Mouse (Mus musculus): ENCODE measurements at regions not wholly inside any gene's neighbourhood (a gene's known extent, or its start where the extent isn't known, plus 50 kb on each side); places are given as distances from the start of the nearest gene placed in this dataset. TPM values are rescaled to one million over a fixed set of nuclear protein-coding genes. Genes with fewer than 3 reads are reported as not detected.
A peak's percentile ranks its signal among the peaks of the same experiment; 100 is the strongest.

DNA sequence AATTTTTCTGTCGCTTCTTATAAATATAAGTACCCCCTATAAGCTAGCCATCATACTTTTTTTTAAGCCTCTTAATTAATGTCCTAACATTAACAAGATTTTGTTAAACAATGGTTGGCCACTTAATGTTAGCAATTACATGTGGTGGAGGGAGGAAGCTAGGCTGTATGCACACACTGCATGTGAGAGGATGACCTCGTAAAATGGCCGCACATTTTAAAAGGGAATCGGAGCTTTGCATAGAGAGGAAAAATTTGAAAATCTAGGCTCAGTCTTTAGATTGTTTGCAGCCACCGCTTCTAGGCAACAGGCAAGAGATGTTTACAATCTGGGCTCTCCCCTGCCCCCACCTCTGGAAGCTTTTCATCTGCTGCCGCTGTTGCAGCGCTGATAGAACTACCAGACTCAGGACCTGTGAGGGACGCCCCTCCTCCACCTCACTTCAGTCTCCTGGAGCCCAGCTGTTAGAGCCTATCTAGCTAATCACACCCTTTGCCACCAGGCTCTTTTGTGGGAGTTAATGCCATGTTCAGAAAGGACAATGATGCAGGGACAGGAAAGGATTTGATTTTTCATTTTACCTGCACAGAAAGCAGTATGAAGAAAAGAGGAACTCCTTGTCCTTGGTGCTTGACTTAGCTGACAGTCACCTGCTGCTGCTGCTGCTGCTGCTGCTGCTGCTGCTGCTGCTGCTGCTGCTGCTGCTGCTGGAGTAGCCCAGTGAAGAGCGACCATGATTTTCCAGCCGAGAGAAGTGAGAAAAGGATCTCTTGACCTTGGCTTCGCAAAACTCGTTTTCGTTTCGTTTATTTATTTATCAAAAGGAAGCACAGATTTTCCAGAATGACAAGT is 89.7 kb upstream of the Cxxc4 start:
- DNase-seq (ENCODE audit: low spot score) (peak; percentile 40), ATAC-seq (peak; percentile 56)
- Histone ChIP-seq H3K4me1 (ENCODE audit: insufficient read depth, low read depth, low read length) (no peaks in the 10 kb centered on the region), H3K36me3 (ENCODE audit: insufficient read depth, low read length) (no peaks in the 10 kb centered on the region), H3K4me3 (ENCODE audit: low read depth, low read length) (peak overlapping the region; percentile 6; the same call in 1 of the 2 replicates), H3K4me2 (replicated peaks; ENCODE audit: low read depth, low read length) (peak overlapping the region; percentile 48), H3K9ac (replicated peaks; ENCODE audit: low read depth) (no peak overlapping the region), H3K9me3 (ENCODE audit: low read length) (no peaks in the 10 kb centered on the region), H3K27ac (ENCODE audit: low read length) (no peak overlapping the region), H3K27me3 (replicated peaks; ENCODE audit: insufficient read depth, low read length) (no peaks in the 10 kb centered on the region)
- WGBS, result 11% methylated on average over 14 of the region's 14 CpGs
- TF ChIP-seq CTCF (IDR thresholded peaks at IDR 0.05), result no peak
- TF ChIP-seq EP300 (IDR thresholded peaks at IDR 0.05), result no peak

DNA sequence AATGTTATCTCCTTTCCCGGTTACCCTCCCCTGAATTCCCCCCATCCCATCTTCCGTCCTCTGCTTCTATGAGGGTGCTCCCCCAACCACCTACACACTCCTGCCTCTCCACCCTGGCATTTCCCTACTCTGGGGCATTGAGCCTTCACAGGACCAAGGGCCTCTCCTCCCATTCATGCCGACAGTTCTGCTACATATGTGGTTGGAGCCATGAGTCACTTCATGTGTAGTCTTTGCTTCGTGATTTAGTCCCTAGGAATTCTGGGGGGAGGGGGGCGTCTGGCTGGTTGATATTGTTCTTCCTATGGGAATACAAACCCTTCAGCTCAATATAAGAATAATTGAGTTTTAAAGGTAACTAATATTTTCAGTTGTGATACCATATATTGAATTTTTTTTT is 74.0 kb upstream of the Cxxc4 start:
- no peak for DNase-seq (ENCODE audit: low spot score)
- no peak for ATAC-seq
- Histone ChIP-seq H3K27me3 (replicated peaks; ENCODE audit: insufficient read depth, low read length) (no peaks in the 10 kb centered on the region), H3K4me3 (ENCODE audit: low read depth, low read length) (no peak overlapping the region), H3K9ac (replicated peaks; ENCODE audit: low read depth) (no peak overlapping the region), H3K4me2 (replicated peaks; ENCODE audit: low read depth, low read length) (no peak overlapping the region), H3K36me3 (ENCODE audit: insufficient read depth, low read length) (no peaks in the 10 kb centered on the region), H3K9me3 (ENCODE audit: low read length) (no peaks in the 10 kb centered on the region), H3K27ac (ENCODE audit: low read length) (no peak overlapping the region), H3K4me1 (ENCODE audit: insufficient read depth, low read depth, low read length) (no peaks in the 10 kb centered on the region)
- no peak for TF ChIP-seq EP300 (IDR thresholded peaks at IDR 0.05)
- TF ChIP-seq CTCF (IDR thresholded peaks at IDR 0.05), result no peak
- WGBS, result 82% methylated on average over 5 of the region's 5 CpGs

DNA sequence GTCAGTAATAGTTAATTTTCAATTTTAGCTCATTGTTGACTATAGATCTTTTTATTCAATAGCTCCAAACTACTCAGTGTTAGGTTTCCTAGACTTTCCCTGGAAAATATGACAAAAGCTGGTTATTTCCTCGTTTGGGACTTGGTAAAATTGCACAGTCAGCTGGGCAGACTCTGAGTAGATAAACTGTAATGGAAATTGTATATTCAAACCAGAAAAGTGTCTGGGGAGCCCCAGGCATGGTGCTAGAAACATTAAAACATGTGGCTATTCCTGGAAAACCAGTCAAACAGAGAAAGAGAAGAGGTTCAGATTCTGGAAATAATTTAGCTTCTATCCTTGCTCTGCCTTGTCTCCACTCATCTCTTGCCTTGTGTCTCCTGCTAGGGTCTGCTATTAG is 66.4 kb upstream of the Cxxc4 start:
- TF ChIP-seq EP300 (IDR thresholded peaks at IDR 0.05), result no peak
- TF ChIP-seq CTCF (IDR thresholded peaks at IDR 0.05), result no peak
- WGBS, result 19% methylated on average over 1 of the region's 1 CpGs
- H3K27me3 ChIP-seq (replicated peaks; ENCODE audit: insufficient read depth, low read length), result no peaks in the 10 kb centered on the region
- no peaks in the 10 kb centered on the region for H3K9me3 ChIP-seq (ENCODE audit: low read length)
- H3K9ac ChIP-seq (replicated peaks; ENCODE audit: low read depth), result no peak overlapping the region
- DNase-seq (ENCODE audit: low spot score) (no peak), ATAC-seq (no peak)
- no peak overlapping the region for H3K27ac ChIP-seq (ENCODE audit: low read length)
- no peak overlapping the region for H3K4me3 ChIP-seq (ENCODE audit: low read depth, low read length)
- no peak overlapping the region for H3K4me2 ChIP-seq (replicated peaks; ENCODE audit: low read depth, low read length)
- no peaks in the 10 kb centered on the region for H3K36me3 ChIP-seq (ENCODE audit: insufficient read depth, low read length)
- no peaks in the 10 kb centered on the region for H3K4me1 ChIP-seq (ENCODE audit: insufficient read depth, low read depth, low read length)

DNA sequence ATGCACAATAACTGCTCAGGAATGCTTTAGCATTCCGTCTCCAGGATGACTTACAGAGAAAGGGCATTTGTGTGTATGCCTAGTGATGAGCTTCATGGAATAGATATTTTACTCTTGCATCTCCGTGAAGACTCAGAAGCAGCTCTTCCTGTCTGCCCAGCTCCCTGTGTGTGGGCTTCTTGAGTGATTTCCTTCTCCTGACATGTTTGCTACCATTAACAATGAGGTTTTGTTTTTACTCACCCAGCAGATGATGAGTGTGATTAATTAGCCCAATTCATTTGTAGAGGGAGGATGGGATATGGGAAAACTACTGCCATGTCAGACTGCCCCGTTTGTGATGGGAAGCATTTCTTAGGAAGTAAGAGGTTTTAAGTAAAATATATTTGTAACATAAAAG is 63.9 kb upstream of the Cxxc4 start:
- no peak overlapping the region for H3K4me3 ChIP-seq (ENCODE audit: low read depth, low read length)
- H3K9me3 ChIP-seq (ENCODE audit: low read length), result no peaks in the 10 kb centered on the region
- ATAC-seq (no peak), DNase-seq (ENCODE audit: low spot score) (no peak)
- no peaks in the 10 kb centered on the region for H3K27me3 ChIP-seq (replicated peaks; ENCODE audit: insufficient read depth, low read length)
- no peak overlapping the region for H3K27ac ChIP-seq (ENCODE audit: low read length)
- no peak overlapping the region for H3K4me2 ChIP-seq (replicated peaks; ENCODE audit: low read depth, low read length)
- H3K4me1 ChIP-seq (ENCODE audit: insufficient read depth, low read depth, low read length), result no peaks in the 10 kb centered on the region
- no peak overlapping the region for H3K9ac ChIP-seq (replicated peaks; ENCODE audit: low read depth)
- no peaks in the 10 kb centered on the region for H3K36me3 ChIP-seq (ENCODE audit: insufficient read depth, low read length)
- 16% methylated on average over 3 of the region's 3 CpGs for WGBS
- TF ChIP-seq EP300 (IDR thresholded peaks at IDR 0.05) (no peak), CTCF (IDR thresholded peaks at IDR 0.05) (no peak)

DNA sequence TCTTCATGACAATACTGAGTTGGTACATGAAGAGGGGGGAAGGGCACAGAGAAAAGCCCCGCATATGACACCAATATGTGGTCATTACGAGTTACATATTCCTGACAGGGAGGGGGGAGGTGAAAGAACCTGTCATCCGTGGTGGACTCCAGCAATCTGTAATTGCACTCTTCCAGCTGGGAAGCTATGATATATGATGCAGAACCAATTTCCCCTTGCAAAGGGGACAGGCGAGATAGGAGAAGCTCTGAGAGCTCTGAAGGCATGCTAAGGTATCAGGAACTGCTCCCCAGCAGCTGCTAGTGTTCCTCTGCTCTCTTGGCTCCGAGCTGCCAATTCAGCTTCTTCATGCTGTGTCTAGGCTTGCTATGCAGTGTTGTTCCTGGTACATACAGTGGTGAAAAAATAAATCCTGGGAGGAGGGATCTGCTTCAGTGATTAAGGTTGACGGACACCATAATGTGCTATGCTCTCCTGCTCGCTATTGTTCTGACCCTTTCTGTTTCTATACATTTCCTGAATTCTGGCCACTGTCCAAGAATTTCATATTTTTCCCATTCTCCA is 57.7 kb upstream of the Cxxc4 start:
- no peaks in the 10 kb centered on the region for H3K36me3 ChIP-seq (ENCODE audit: insufficient read depth, low read length)
- ATAC-seq, result no peak
- no peaks in the 10 kb centered on the region for H3K9me3 ChIP-seq (ENCODE audit: low read length)
- H3K27me3 ChIP-seq (replicated peaks; ENCODE audit: insufficient read depth, low read length), result no peaks in the 10 kb centered on the region
- TF ChIP-seq EP300 (IDR thresholded peaks at IDR 0.05) (no peak), CTCF (IDR thresholded peaks at IDR 0.05) (no peak)
- WGBS, result 67% methylated on average over 7 of the region's 7 CpGs
- H3K9ac ChIP-seq (replicated peaks; ENCODE audit: low read depth), result no peak overlapping the region
- H3K4me1 ChIP-seq (ENCODE audit: insufficient read depth, low read depth, low read length), result no peaks in the 10 kb centered on the region
- no peak overlapping the region for H3K4me2 ChIP-seq (replicated peaks; ENCODE audit: low read depth, low read length)
- no peak for DNase-seq (ENCODE audit: low spot score)
- H3K27ac ChIP-seq (ENCODE audit: low read length), result no peak overlapping the region
- H3K4me3 ChIP-seq (ENCODE audit: low read depth, low read length), result no peak overlapping the region

DNA sequence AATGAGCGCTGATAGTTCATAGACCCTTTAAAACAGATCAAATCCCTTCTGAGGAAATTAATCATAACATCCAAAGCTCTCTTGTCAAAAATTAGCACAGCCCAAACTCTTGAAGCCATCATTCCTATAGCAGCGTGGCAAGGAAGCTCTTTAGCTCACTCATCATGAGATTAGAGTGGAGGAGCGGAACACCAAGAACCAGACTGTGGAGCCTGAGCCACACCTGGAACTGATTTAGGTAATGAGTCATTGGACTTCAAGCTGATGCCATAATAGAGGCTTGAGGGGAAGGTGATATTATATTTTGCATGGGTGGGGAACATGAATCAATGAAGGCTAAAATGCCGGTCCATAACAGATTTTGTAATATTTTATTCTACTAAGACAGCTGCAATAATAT is 52.2 kb upstream of the Cxxc4 start:
- Histone ChIP-seq H3K36me3 (ENCODE audit: insufficient read depth, low read length) (no peaks in the 10 kb centered on the region), H3K4me1 (ENCODE audit: insufficient read depth, low read depth, low read length) (no peaks in the 10 kb centered on the region), H3K27me3 (replicated peaks; ENCODE audit: insufficient read depth, low read length) (no peaks in the 10 kb centered on the region), H3K9me3 (ENCODE audit: low read length) (no peaks in the 10 kb centered on the region), H3K4me2 (replicated peaks; ENCODE audit: low read depth, low read length) (no peak overlapping the region), H3K4me3 (ENCODE audit: low read depth, low read length) (no peak overlapping the region), H3K27ac (ENCODE audit: low read length) (no peak overlapping the region), H3K9ac (replicated peaks; ENCODE audit: low read depth) (no peak overlapping the region)
- WGBS, result 86% methylated on average over 4 of the region's 4 CpGs
- ATAC-seq (no peak), DNase-seq (ENCODE audit: low spot score) (no peak)
- no peak for TF ChIP-seq EP300 (IDR thresholded peaks at IDR 0.05)
- TF ChIP-seq CTCF (IDR thresholded peaks at IDR 0.05), result no peak

Small RNA genes in the stretch of these regions (microRNA-seq; reads per million reads assigned to microRNA genes)
- not detected for gene Gm44361
